11 mouse cellular contexts compared by ENCODE assay signal in the genomic region with DNA sequence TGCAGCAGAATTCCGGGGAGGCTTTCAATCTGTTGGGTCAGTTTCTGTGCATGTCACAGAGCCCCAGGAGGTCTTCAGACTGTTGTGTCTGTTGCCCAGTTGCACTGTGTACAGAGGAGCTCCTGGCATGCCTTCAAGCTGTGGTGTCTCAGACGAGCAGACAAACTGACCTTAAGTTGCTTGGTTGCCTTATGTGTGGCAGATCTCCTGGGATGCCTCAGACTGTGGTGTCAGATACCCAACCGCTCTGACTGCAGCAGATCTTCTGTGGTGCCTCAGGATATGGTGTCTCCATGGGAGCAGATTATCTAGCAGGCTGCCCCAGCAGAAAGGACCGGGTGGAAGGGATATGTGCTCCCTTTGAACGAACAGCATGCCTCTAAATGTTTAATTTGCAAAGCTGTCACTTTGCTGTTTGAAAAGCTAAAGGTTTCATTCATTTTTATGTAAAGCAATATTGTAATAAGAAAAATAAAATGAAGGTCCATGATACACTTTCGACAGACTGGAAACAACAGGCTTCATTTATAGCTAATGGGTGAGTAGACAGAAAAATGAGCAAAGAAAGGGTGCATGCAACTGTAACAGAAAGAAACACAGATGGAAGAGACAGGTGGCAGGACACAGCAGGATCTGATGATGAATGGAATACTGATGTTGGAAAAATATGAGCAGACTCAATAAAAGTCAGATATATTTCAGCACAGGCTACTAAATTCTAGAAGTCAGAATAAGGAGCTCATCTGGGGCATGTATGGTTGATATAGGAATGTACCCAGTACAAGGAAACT.
DNase-seq lines count a peak whose midpoint lies in the region; ATAC-seq and TF ChIP-seq lines count a peak whose summit lies in the region.
"Had no signal": no experiment of that assay in that cellular context is flagged by ENCODE, and none has a peak within 500 bp of the region (broad histone marks: within the 10 kb centered on the region; RNA-seq: fewer than 3 reads in every experiment).

No protein-coding gene starts in this region.

- TF ChIP-seq CTCF in layer of hippocampus, adult 2 months (conservative IDR thresholded peaks at IDR 0.05): no peak

- H3K9ac ChIP-seq in midbrain, embryonic 13.5 days (replicated peaks): no peak overlapping the region
- H3K9ac ChIP-seq in midbrain, embryonic 11.5 days (ENCODE audit: low read length): no peak overlapping the region
- H3K9ac ChIP-seq: limb, embryonic 12.5 days had no signal

- no peaks in the 10 kb centered on the region for H3K27me3 ChIP-seq in midbrain, embryonic 13.5 days
- H3K27me3 ChIP-seq in midbrain, embryonic 11.5 days (ENCODE audit: control insufficient read depth, insufficient read depth, low read length): no peaks in the 10 kb centered on the region
- H3K27me3 ChIP-seq: limb, embryonic 12.5 days had no signal

- H3K9me3 ChIP-seq in midbrain, embryonic 13.5 days: no peaks in the 10 kb centered on the region
- no peaks in the 10 kb centered on the region for H3K9me3 ChIP-seq in midbrain, embryonic 11.5 days (ENCODE audit: control insufficient read depth, low read length)
- H3K9me3 ChIP-seq: limb, embryonic 12.5 days had no signal

- H3K36me3 ChIP-seq in midbrain, embryonic 13.5 days: no peaks in the 10 kb centered on the region
- H3K36me3 ChIP-seq in midbrain, embryonic 11.5 days (ENCODE audit: control insufficient read depth, insufficient read depth, low read length): no peaks in the 10 kb centered on the region
- H3K36me3 ChIP-seq: limb, embryonic 12.5 days had no signal

- 49% methylated on average over 6 of the region's 6 CpGs for WGBS in midbrain, embryonic 13.5 days
- 57% methylated on average over 6 of the region's 6 CpGs for WGBS in midbrain, embryonic 11.5 days

- no peak for DNase-seq in midbrain, embryonic 11.5 days (ENCODE audit: low spot score, missing footprints)
- DNase-seq in cerebellum, postnatal 25 days: peak; percentile 47 to 53
- DNase-seq in layer of hippocampus, adult 2 months (ENCODE audit: low spot score in 2 of 2): peak; percentile 10 to 19
- DNase-seq in right cerebral cortex, postnatal 36 days (ENCODE audit: low spot score in 2 of 2): no peak
- DNase-seq in spleen, adult 12 weeks (ENCODE audit: low spot score): no peak
- DNase-seq: adrenal gland, postnatal 36 days; heart, adult 18-20 months; kidney, postnatal 10 days had no signal

- 0 out of 2 replicates have a peak, but pooled peaks have one; percentile 30 for ATAC-seq in midbrain, embryonic 13.5 days
- ATAC-seq in midbrain, embryonic 11.5 days (ENCODE audit: low FRiP score): no peak
- no peak for ATAC-seq in inflammation-experienced regulatory T-cells, adult 6 months

- no peak overlapping the region for H3K27ac ChIP-seq in midbrain, embryonic 13.5 days
- no peak overlapping the region for H3K27ac ChIP-seq in midbrain, embryonic 11.5 days (ENCODE audit: low read depth, low read length)
- no peak overlapping the region for H3K27ac ChIP-seq in layer of hippocampus, adult 2 months
- H3K27ac ChIP-seq: limb, embryonic 12.5 days had no signal

- H3K4me1 ChIP-seq in midbrain, embryonic 13.5 days (replicated peaks): no peaks in the 10 kb centered on the region
- H3K4me1 ChIP-seq in midbrain, embryonic 11.5 days (ENCODE audit: control insufficient read depth, insufficient read depth, low read length): no peaks in the 10 kb centered on the region
- H3K4me1 ChIP-seq: limb, embryonic 12.5 days had no signal

- no peak overlapping the region for H3K4me2 ChIP-seq in midbrain, embryonic 13.5 days (replicated peaks)
- no peak overlapping the region for H3K4me2 ChIP-seq in midbrain, embryonic 11.5 days
- H3K4me2 ChIP-seq: limb, embryonic 12.5 days had no signal

- no peak overlapping the region for H3K4me3 ChIP-seq in midbrain, embryonic 13.5 days (replicated peaks)
- no peak overlapping the region for H3K4me3 ChIP-seq in midbrain, embryonic 11.5 days (ENCODE audit: low read depth, low read length)
- H3K4me3 ChIP-seq in layer of hippocampus, adult 2 months: no peak overlapping the region
- H3K4me3 ChIP-seq: limb, embryonic 12.5 days had no signal

Comparison
In these comparisons a context has a peak if more than half of its experiments do, and no peak if none do; other contexts are left out.
1. DNase-seq: peak in cerebellum, postnatal 25 days (2 of 2) and layer of hippocampus, adult 2 months (2 of 2); none in midbrain, embryonic 11.5 days (single experiment), right cerebral cortex, postnatal 36 days (0 of 2) and spleen, adult 12 weeks (single experiment).